In the genomic region with DNA sequence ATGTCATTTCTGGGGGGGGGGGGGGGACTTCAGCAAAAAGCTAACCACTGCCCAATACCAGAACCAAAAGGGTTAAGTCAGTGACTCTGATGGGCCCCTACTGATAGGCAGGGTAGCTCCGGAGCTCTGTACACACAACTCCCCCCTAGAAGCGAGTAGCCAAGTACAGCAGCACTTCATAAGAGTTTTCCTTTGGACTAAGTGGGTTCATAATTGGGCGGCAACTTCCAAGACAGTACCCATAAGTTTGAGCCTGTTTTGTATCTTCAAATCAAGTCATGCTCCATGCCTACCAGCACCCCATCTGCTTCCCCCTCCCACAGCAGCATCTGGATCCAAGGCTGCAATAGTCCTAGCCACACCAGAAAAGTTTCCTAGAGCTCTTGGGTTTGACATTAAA, we compare ENCODE assay signal across 10 mouse cellular contexts. TPM values are rescaled to one million over a fixed set of nuclear protein-coding genes. Genes with fewer than 3 reads are reported as not detected.
DNase-seq lines count a peak whose midpoint lies in the region; ATAC-seq and TF ChIP-seq lines count a peak whose summit lies in the region.
"Had no signal": no experiment of that assay in that cellular context is flagged by ENCODE, and none has a peak within 500 bp of the region (broad histone marks: within the 10 kb centered on the region; RNA-seq: fewer than 3 reads in every experiment).

No protein-coding gene starts in this region.

- TF ChIP-seq POLR2A in bone marrow macrophage, adult 2 months (IDR thresholded peaks at IDR 0.05; ENCODE audit: borderline replicate concordance, low read depth, low read length), result no peak

- TF ChIP-seq CTCF in bone marrow macrophage, adult 2 months (IDR thresholded peaks at IDR 0.05; ENCODE audit: low read depth, low read length), result no peak
- TF ChIP-seq CTCF in liver, postnatal 0 days (IDR thresholded peaks at IDR 0.05; ENCODE audit: low read depth), result no peak

- H3K27ac ChIP-seq in kidney, embryonic 14.5 days (ENCODE audit: low read depth, low read length), result no peak overlapping the region
- no peak overlapping the region for H3K27ac ChIP-seq in bone marrow macrophage, adult 2 months (ENCODE audit: insufficient read depth, low read depth, low read length)
- no peak overlapping the region for H3K27ac ChIP-seq in hindbrain, embryonic 13.5 days
- no peak overlapping the region; the same call in 1 of the 2 replicates for H3K27ac ChIP-seq in liver, postnatal 0 days (ENCODE audit: low read depth)

- peaks cover 14% of the 10 kb centered on the region; the same call in 1 of the 2 replicates for H3K4me1 ChIP-seq in kidney, embryonic 14.5 days (ENCODE audit: control insufficient read depth, insufficient read depth, low read length)
- peaks cover 14% of the 10 kb centered on the region for H3K4me1 ChIP-seq in bone marrow macrophage, adult 2 months (ENCODE audit: control insufficient read depth, insufficient read depth, low read length)
- peaks cover 27% of the 10 kb centered on the region for H3K4me1 ChIP-seq in hindbrain, embryonic 13.5 days (replicated peaks)
- H3K4me1 ChIP-seq in liver, postnatal 0 days (ENCODE audit: insufficient read depth), result peaks cover 27% of the 10 kb centered on the region

- WGBS in kidney, embryonic 14.5 days, result 71% methylated on average over 3 of the region's 3 CpGs
- 83% methylated on average over 3 of the region's 3 CpGs for WGBS in hindbrain, embryonic 13.5 days
- 53% methylated on average over 3 of the region's 3 CpGs for WGBS in liver, postnatal 0 days (ENCODE audit: insufficient replicate concordance)

- no peak for ATAC-seq in kidney, embryonic 14.5 days (ENCODE audit: low FRiP score, low TSS enrichment)
- ATAC-seq in hindbrain, embryonic 13.5 days (ENCODE audit: low FRiP score), result no peak
- no peak for ATAC-seq in liver, postnatal 0 days
- ATAC-seq: Patski had no signal

- H3K27me3 ChIP-seq in kidney, embryonic 14.5 days (ENCODE audit: control insufficient read depth, insufficient read depth, low read length), result no peaks in the 10 kb centered on the region
- no peaks in the 10 kb centered on the region for H3K27me3 ChIP-seq in hindbrain, embryonic 13.5 days
- H3K27me3 ChIP-seq in liver, postnatal 0 days (ENCODE audit: insufficient read depth, low read length), result no peaks in the 10 kb centered on the region
- H3K27me3 ChIP-seq: Patski had no signal

- H3K9me3 ChIP-seq in kidney, embryonic 14.5 days (ENCODE audit: control insufficient read depth, low read length), result no peaks in the 10 kb centered on the region
- no peaks in the 10 kb centered on the region for H3K9me3 ChIP-seq in hindbrain, embryonic 13.5 days
- no peaks in the 10 kb centered on the region for H3K9me3 ChIP-seq in liver, postnatal 0 days (ENCODE audit: low read length)

- DNase-seq in kidney, postnatal 14 days, result no peak
- no peak for DNase-seq in liver, postnatal 0 days
- DNase-seq in cerebellum, adult 11-12 months, result no peak
- no peak for DNase-seq in embryo, embryonic 10.5 days (ENCODE audit: low spot score)
- DNase-seq in right cerebral cortex, postnatal 10 days (ENCODE audit: low spot score in 2 of 2), result no peak
- DNase-seq: kidney, postnatal 4 days had no signal

- H3K4me2 ChIP-seq in kidney, embryonic 14.5 days (replicated peaks; ENCODE audit: low read depth, low read length), result no peak overlapping the region
- H3K4me2 ChIP-seq in hindbrain, embryonic 13.5 days, result peak overlapping the region; percentile 74
- peak overlapping the region; percentile 86 for H3K4me2 ChIP-seq in liver, postnatal 0 days (ENCODE audit: low read depth, low read length)

- TF ChIP-seq EP300 in liver, postnatal 0 days (IDR thresholded peaks at IDR 0.05; ENCODE audit: low read depth), result no peak

- peaks cover 43% of the 10 kb centered on the region for H3K36me3 ChIP-seq in kidney, embryonic 14.5 days (ENCODE audit: control insufficient read depth, insufficient read depth, low read length)
- H3K36me3 ChIP-seq in hindbrain, embryonic 13.5 days, result peaks cover 42% of the 10 kb centered on the region
- H3K36me3 ChIP-seq in liver, postnatal 0 days (replicated peaks; ENCODE audit: insufficient read depth, low read length), result peaks cover 44% of the 10 kb centered on the region

- 0 out of 2 replicates have a peak overlapping the region, but pooled peaks have one; percentile 96 for H3K4me3 ChIP-seq in kidney, embryonic 14.5 days (ENCODE audit: low read length)
- H3K4me3 ChIP-seq in bone marrow macrophage, adult 2 months (ENCODE audit: insufficient read depth, low read length), result peak overlapping the region; percentile 9; the same call in 1 of the 2 replicates
- H3K4me3 ChIP-seq in hindbrain, embryonic 13.5 days, result peak overlapping the region; percentile 97; the same call in 1 of the 2 replicates
- 0 out of 2 replicates have a peak overlapping the region, but pooled peaks have one; percentile 94 for H3K4me3 ChIP-seq in liver, postnatal 0 days (ENCODE audit: low read depth, low read length)

- H3K9ac ChIP-seq in kidney, embryonic 14.5 days (ENCODE audit: low read depth, low read length), result no peak overlapping the region
- no peak overlapping the region for H3K9ac ChIP-seq in hindbrain, embryonic 13.5 days
- peak overlapping the region; percentile 97 for H3K9ac ChIP-seq in liver, postnatal 0 days (replicated peaks)

RNA-seq across cellular contexts. Expression of a gene that starts 1.2 kb away (rescaled TPM):
- 155 and 198 TPM in 2 replicates for polyA plus RNA-seq in kidney, embryonic 14.5 days (2014; fragmentation: Nextera tagmentation; extraction: Ambion mirVana)
- 142 and 162 TPM in 2 replicates for polyA plus RNA-seq in bone marrow macrophage, adult 2 months (2012; ENCODE audit: insufficient read depth, insufficient read length, missing spikeins)
- polyA plus RNA-seq in hindbrain, embryonic 13.5 days (2015; fragmentation: Nextera tagmentation; extraction: Ambion mirVana), result 168 and 170 TPM in 2 replicates
- 47.9 and 49.9 TPM in 2 replicates for polyA plus RNA-seq in liver, postnatal 0 days (2015; fragmentation: Nextera tagmentation; extraction: Ambion mirVana)

RNA-seq across cellular contexts. Expression of a gene that starts 14.4 kb away (rescaled TPM):
- 114 and 128 TPM in 2 replicates for polyA plus RNA-seq in kidney, embryonic 14.5 days (2014; fragmentation: Nextera tagmentation; extraction: Ambion mirVana)
- polyA plus RNA-seq in bone marrow macrophage, adult 2 months (2012; ENCODE audit: insufficient read depth, insufficient read length, missing spikeins), result 84.2 and 100 TPM in 2 replicates
- 120 and 128 TPM in 2 replicates for polyA plus RNA-seq in hindbrain, embryonic 13.5 days (2015; fragmentation: Nextera tagmentation; extraction: Ambion mirVana)
- 36.3 and 37.5 TPM in 2 replicates for polyA plus RNA-seq in liver, postnatal 0 days (2015; fragmentation: Nextera tagmentation; extraction: Ambion mirVana)

RNA-seq across cellular contexts. Expression of a gene that starts 15.1 kb away (rescaled TPM):
- polyA plus RNA-seq in kidney, embryonic 14.5 days (2014; fragmentation: Nextera tagmentation; extraction: Ambion mirVana), result 0.70 and 2.3 TPM in 2 replicates
- not detected in 2 replicates for polyA plus RNA-seq in bone marrow macrophage, adult 2 months (2012; ENCODE audit: insufficient read depth, insufficient read length, missing spikeins)
- polyA plus RNA-seq in hindbrain, embryonic 13.5 days (2015; fragmentation: Nextera tagmentation; extraction: Ambion mirVana), result 1.9 and 3.0 TPM in 2 replicates
- 0.31 and 0.43 TPM in 2 replicates for polyA plus RNA-seq in liver, postnatal 0 days (2015; fragmentation: Nextera tagmentation; extraction: Ambion mirVana)

RNA-seq across cellular contexts. Expression of a gene that starts 15.1 kb away (rescaled TPM):
- 232 and 238 TPM in 2 replicates for polyA plus RNA-seq in kidney, embryonic 14.5 days (2014; fragmentation: Nextera tagmentation; extraction: Ambion mirVana)
- polyA plus RNA-seq in bone marrow macrophage, adult 2 months (2012; ENCODE audit: insufficient read depth, insufficient read length, missing spikeins), result 28.3 and 34.4 TPM in 2 replicates
- polyA plus RNA-seq in hindbrain, embryonic 13.5 days (2015; fragmentation: Nextera tagmentation; extraction: Ambion mirVana), result 257 and 258 TPM in 2 replicates
- polyA plus RNA-seq in liver, postnatal 0 days (2015; fragmentation: Nextera tagmentation; extraction: Ambion mirVana), result 56.0 and 59.1 TPM in 2 replicates

RNA-seq across cellular contexts. Expression of a gene that starts 18.6 kb away (rescaled TPM):
- polyA plus RNA-seq in kidney, embryonic 14.5 days (2014; fragmentation: Nextera tagmentation; extraction: Ambion mirVana), result 80.4 and 91.0 TPM in 2 replicates
- polyA plus RNA-seq in bone marrow macrophage, adult 2 months (2012; ENCODE audit: insufficient read depth, insufficient read length, missing spikeins), result 147 and 148 TPM in 2 replicates
- 38.1 and 38.6 TPM in 2 replicates for polyA plus RNA-seq in hindbrain, embryonic 13.5 days (2015; fragmentation: Nextera tagmentation; extraction: Ambion mirVana)
- 76.3 and 80.3 TPM in 2 replicates for polyA plus RNA-seq in liver, postnatal 0 days (2015; fragmentation: Nextera tagmentation; extraction: Ambion mirVana)

Comparison
In these comparisons a context has a peak if more than half of its experiments do, and no peak if none do; other contexts are left out.
1. H3K4me3 ChIP-seq: peak in every context shown above with its lines; median percentile 97 in hindbrain, embryonic 13.5 days; 96 in kidney, embryonic 14.5 days; 94 in liver, postnatal 0 days; 9 in bone marrow macrophage, adult 2 months.